Mouse (Mus musculus) kidney, embryonic 15.5 days (tissue): ENCODE data around the gene Rps10. TPM values are rescaled to one million over a fixed set of nuclear protein-coding genes. Genes with fewer than 3 reads are reported as not detected.
A peak's percentile ranks its signal among the peaks of the same experiment; 100 is the strongest.

Experiments
- ATAC-seq: fragments of 200-750 bp; cut with Nextera tagmentation; replicated peaks from 2 replicates; pipeline ENCODE4 v1.8.0; 2017; ENCODE audit warnings: moderate TSS enrichment; ENCODE audit not compliant: low FRiP score
- H3K27ac ChIP-seq: fragments of 300-500 bp; sonication (generic); 2 replicates; pipeline ENCODE4 v1.5.1; 2015; ENCODE audit warnings: mild to moderate bottlenecking, inconsistent platforms
- H3K27me3 ChIP-seq: fragments of 300-500 bp; sonication (generic); 2 replicates; pipeline ENCODE4 v1.6.1; 2015; ENCODE audit warnings: inconsistent platforms
- H3K36me3 ChIP-seq: fragments of 300-500 bp; sonication (generic); 2 replicates; pipeline ENCODE4 v1.6.1; 2015; ENCODE audit warnings: inconsistent platforms
- H3K4me1 ChIP-seq: fragments of 300-500 bp; sonication (generic); 2 replicates; pipeline ENCODE4 v1.6.1; 2015; ENCODE audit warnings: inconsistent platforms
- H3K4me2 ChIP-seq: fragments of 300-500 bp; sonication (generic); 2 replicates; pipeline ENCODE4 v1.6.1; 2015; ENCODE audit warnings: moderate library complexity, mild to moderate bottlenecking, inconsistent platforms
- H3K4me3 ChIP-seq: fragments of 300-500 bp; sonication (generic); replicated peaks from 2 replicates; pipeline ENCODE4 v1.5.1; 2015; ENCODE audit warnings: mild to moderate bottlenecking, inconsistent platforms
- H3K9ac ChIP-seq: fragments of 300-500 bp; sonication (generic); 2 replicates; pipeline ENCODE4 v1.6.1; 2015; ENCODE audit warnings: mild to moderate bottlenecking, inconsistent platforms
- H3K9me3 ChIP-seq: fragments of 300-500 bp; sonication (generic); replicated peaks from 2 replicates; pipeline ENCODE4 v1.6.1; 2016; ENCODE audit warnings: inconsistent platforms
- WGBS: fragments of 180-500 bp; shearing (Covaris S2); methylation state at CpG from one replicate; pipeline ENCODE4 v1.1.7; 2015; ENCODE audit warnings: mixed read lengths; 5-methylcytosine and 5-hydroxymethylcytosine counted together
- polyA plus RNA-seq: library from polyadenylated mRNA; unstranded; fragments of >200 nt; fragmentation: Nextera tagmentation; extraction: Ambion mirVana; gene quantifications from 2 replicates; pipeline ENCODE4 v1.2.1, GENCODE M21; 2015

The Rps10 gene
- polyA plus RNA-seq, 1 experiment from 2014 or later: 973 TPM

- H3K9ac ChIP-seq: peak within 1 kb of the TSS; percentile 98
- H3K27ac ChIP-seq: peak within 1 kb of the TSS; percentile 90
- 7% methylated on average over 82 of the region's 91 CpGs for WGBS
- 0 out of 2 replicates have a peak, but pooled peaks cover 7% of the 10 kb centered on the region for H3K36me3 ChIP-seq
- no peaks in the 10 kb centered on the region for H3K27me3 ChIP-seq
- H3K9me3 ChIP-seq: no peaks in the 10 kb centered on the region
- peaks cover 27% of the 10 kb centered on the region for H3K4me1 ChIP-seq
- peak within 1 kb of the TSS; percentile 97 for H3K4me3 ChIP-seq
- ATAC-seq: peak; percentile 94
- peak within 1 kb of the TSS; percentile 67 for H3K4me2 ChIP-seq
Observed at GRCm38 (mm10) chr17:27623360-27624326, 12.8 kb downstream of the Rps10 start, which contains the start of gene Nudt3. Gene Nudt3, minus strand, starts transcription at chr17:27623495.

- Histone ChIP-seq H3K4me2 (peak overlapping the region; percentile 67), H3K27me3 (no peaks in the 10 kb centered on the region), H3K4me3 (peak overlapping the region; percentile 97), H3K9me3 (peaks cover 3% of the 10 kb centered on the region; the same call in 1 of the 2 replicates), H3K27ac (peak overlapping the region; percentile 90), H3K36me3 (peaks cover 6% of the 10 kb centered on the region), H3K4me1 (peaks cover 27% of the 10 kb centered on the region), H3K9ac (peak overlapping the region; percentile 98)
- WGBS: under 1% methylated on average over 78 of the region's 80 CpGs
- ATAC-seq: peak; percentile 55
Observed at GRCm38 (mm10) chr17:27622611-27623359, 13.7 kb downstream of the Rps10 start.

- H3K9me3 ChIP-seq: peaks cover 8% of the 10 kb centered on the region; the same call in 1 of the 2 replicates
- H3K27ac ChIP-seq: peak overlapping the region; percentile 90
- peaks cover 26% of the 10 kb centered on the region for H3K4me1 ChIP-seq
- H3K4me3 ChIP-seq: peak overlapping the region; percentile 97
- H3K36me3 ChIP-seq: peaks cover 15% of the 10 kb centered on the region
- no peak for ATAC-seq
- peak overlapping the region; percentile 98 for H3K9ac ChIP-seq
- H3K27me3 ChIP-seq: no peaks in the 10 kb centered on the region
- peak overlapping the region; percentile 67 for H3K4me2 ChIP-seq
- WGBS: 2% methylated on average over 23 of the region's 23 CpGs
Observed at GRCm38 (mm10) chr17:27621705-27622531, 14.6 kb downstream of the Rps10 start.

- peak overlapping the region; percentile 98 for H3K9ac ChIP-seq
Observed at GRCm38 (mm10) chr17:27621161-27621560, 15.3 kb downstream of the Rps10 start.

GRCm38 (mm10) chr17:27615388-27615787, 21.1 kb downstream of the Rps10 start:
- no peaks in the 10 kb centered on the region for H3K27me3 ChIP-seq
- peaks cover 29% of the 10 kb centered on the region for H3K36me3 ChIP-seq
- H3K27ac ChIP-seq: no peak overlapping the region
- peaks cover 36% of the 10 kb centered on the region for H3K4me1 ChIP-seq
- WGBS: 63% methylated on average over 7 of the region's 7 CpGs
- no peak overlapping the region for H3K4me3 ChIP-seq
- H3K9me3 ChIP-seq: peaks cover 8% of the 10 kb centered on the region; the same call in 1 of the 2 replicates
- H3K4me2 ChIP-seq: no peak overlapping the region
- ATAC-seq: no peak
- H3K9ac ChIP-seq: no peak overlapping the region

More at GRCm38 (mm10) chr17:27621161-27621560, 15.3 kb downstream of the Rps10 start:
- no peak for ATAC-seq
- peaks cover 24% of the 10 kb centered on the region for H3K4me1 ChIP-seq
- peaks cover 21% of the 10 kb centered on the region for H3K36me3 ChIP-seq
- H3K9me3 ChIP-seq: peaks cover 8% of the 10 kb centered on the region; the same call in 1 of the 2 replicates
- no peaks in the 10 kb centered on the region for H3K27me3 ChIP-seq
- no peak overlapping the region for H3K27ac ChIP-seq
- peak overlapping the region; percentile 67 for H3K4me2 ChIP-seq
- 43% methylated on average over 8 of the region's 8 CpGs for WGBS
- H3K4me3 ChIP-seq: peak overlapping the region; percentile 97

GRCm38 (mm10) chr17:27613016-27613415, 23.5 kb downstream of the Rps10 start:
- H3K4me3 ChIP-seq: no peak overlapping the region
- peaks cover 7% of the 10 kb centered on the region; the same call in 1 of the 2 replicates for H3K9me3 ChIP-seq
- no peak for ATAC-seq
- peaks cover 29% of the 10 kb centered on the region for H3K36me3 ChIP-seq
- no peak overlapping the region for H3K4me2 ChIP-seq
- no peaks in the 10 kb centered on the region for H3K27me3 ChIP-seq
- H3K4me1 ChIP-seq: peaks cover 34% of the 10 kb centered on the region
- H3K27ac ChIP-seq: no peak overlapping the region
- 83% methylated on average over 4 of the region's 4 CpGs for WGBS
- no peak overlapping the region for H3K9ac ChIP-seq

- no peaks in the 10 kb centered on the region for H3K27me3 ChIP-seq
- no peak overlapping the region for H3K27ac ChIP-seq
- ATAC-seq: no peak
- no peak overlapping the region for H3K4me3 ChIP-seq
- peaks cover 34% of the 10 kb centered on the region for H3K4me1 ChIP-seq
- H3K4me2 ChIP-seq: no peak overlapping the region
- WGBS: 80% methylated on average over 5 of the region's 5 CpGs
- H3K9ac ChIP-seq: no peak overlapping the region
- H3K36me3 ChIP-seq: peaks cover 20% of the 10 kb centered on the region
- H3K9me3 ChIP-seq: no peaks in the 10 kb centered on the region
Observed at GRCm38 (mm10) chr17:27611994-27612393, 24.5 kb downstream of the Rps10 start.

GRCm38 (mm10) chr17:27611519-27611884, 25.0 kb downstream of the Rps10 start:
- WGBS: 43% methylated on average over 3 of the region's 3 CpGs
- H3K4me3 ChIP-seq: no peak overlapping the region

GRCm38 (mm10) chr17:27610679-27611518, 25.6 kb downstream of the Rps10 start:
- Histone ChIP-seq H3K4me1 (peaks cover 34% of the 10 kb centered on the region), H3K4me3 (no peak overlapping the region), H3K36me3 (peaks cover 13% of the 10 kb centered on the region), H3K9me3 (no peaks in the 10 kb centered on the region), H3K9ac (no peak overlapping the region), H3K27me3 (no peaks in the 10 kb centered on the region), H3K4me2 (no peak overlapping the region), H3K27ac (0 out of 2 replicates have a peak overlapping the region, but pooled peaks have one; percentile 2)
- 57% methylated on average over 10 of the region's 10 CpGs for WGBS
- no peak for ATAC-seq

More at GRCm38 (mm10) chr17:27611519-27611884, 25.0 kb downstream of the Rps10 start:
- Histone ChIP-seq H3K9me3 (no peaks in the 10 kb centered on the region), H3K27me3 (no peaks in the 10 kb centered on the region), H3K36me3 (peaks cover 15% of the 10 kb centered on the region), H3K9ac (no peak overlapping the region), H3K4me1 (peaks cover 34% of the 10 kb centered on the region), H3K4me2 (no peak overlapping the region), H3K27ac (0 out of 2 replicates have a peak overlapping the region, but pooled peaks have one; percentile 2)
- no peak for ATAC-seq

- no peaks in the 10 kb centered on the region for H3K27me3 ChIP-seq
- 83% methylated on average over 7 of the region's 7 CpGs for WGBS
- no peak overlapping the region for H3K27ac ChIP-seq
- no peak overlapping the region for H3K4me2 ChIP-seq
- no peaks in the 10 kb centered on the region for H3K9me3 ChIP-seq
- peaks cover 31% of the 10 kb centered on the region for H3K4me1 ChIP-seq
- no peak overlapping the region for H3K4me3 ChIP-seq
- ATAC-seq: no peak
- no peak overlapping the region for H3K9ac ChIP-seq
- peaks cover 13% of the 10 kb centered on the region for H3K36me3 ChIP-seq
Observed at GRCm38 (mm10) chr17:27609576-27609975, 26.9 kb downstream of the Rps10 start.
